Mouse (Mus musculus) heart, embryonic 12.5 days (tissue): ENCODE data around the gene Cnga2. TPM values are rescaled to one million over a fixed set of nuclear protein-coding genes. Genes with fewer than 3 reads are reported as not detected.
"Not testable (repeated sequence)": the region's sequence is repeated elsewhere in the genome, so short reads cannot be mapped to it uniquely, and the experiment has no call there.

Experiments used
- ATAC-seq: fragments of 200-750 bp; cut with Nextera tagmentation; 2 replicates; pipeline ENCODE4 v1.8.0; 2017; ENCODE audit warnings: moderate TSS enrichment, moderate library complexity; ENCODE audit not compliant: insufficient number of reproducible peaks, low FRiP score
- H3K27ac ChIP-seq: fragments of 300-500 bp; sonication (generic); 2 replicates; pipeline ENCODE4 v1.5.1; 2016; ENCODE audit warnings: mild to moderate bottlenecking, moderate library complexity; ENCODE audit not compliant: poor library complexity, severe bottlenecking
- H3K27me3 ChIP-seq: fragments of 300-500 bp; sonication (generic); replicated peaks from 2 replicates; pipeline ENCODE4 v1.6.1; 2016; ENCODE audit warnings: mild to moderate bottlenecking, moderate library complexity
- H3K36me3 ChIP-seq: fragments of 300-500 bp; sonication (generic); 2 replicates; pipeline ENCODE4 v1.6.1; 2016; ENCODE audit warnings: mild to moderate bottlenecking, moderate library complexity
- H3K4me1 ChIP-seq: fragments of 300-500 bp; sonication (generic); replicated peaks from 2 replicates; pipeline ENCODE4 v1.6.1; 2016; ENCODE audit warnings: mild to moderate bottlenecking
- H3K4me2 ChIP-seq: fragments of 300-500 bp; sonication (generic); 2 replicates; pipeline ENCODE4 v1.6.1; 2016; ENCODE audit warnings: mild to moderate bottlenecking, moderate library complexity
- H3K4me3 ChIP-seq: fragments of 300-500 bp; sonication (generic); 2 replicates; pipeline ENCODE4 v1.5.1; 2016; ENCODE audit warnings: mild to moderate bottlenecking
- H3K9ac ChIP-seq: fragments of 300-500 bp; sonication (generic); 2 replicates; pipeline ENCODE4 v1.6.1; 2016; ENCODE audit warnings: mild to moderate bottlenecking, moderate library complexity
- H3K9me3 ChIP-seq: fragments of 300-500 bp; sonication (generic); replicated peaks from 2 replicates; pipeline ENCODE4 v1.6.1; 2016; ENCODE audit warnings: mild to moderate bottlenecking, moderate library complexity
- WGBS: fragments of 180-500 bp; shearing (Covaris S2); methylation state at CpG from one replicate; pipeline ENCODE4 v1.1.7; 2016; 5-methylcytosine and 5-hydroxymethylcytosine counted together
- polyA plus RNA-seq: library from polyadenylated mRNA; unstranded; fragments of >200 nt; fragmentation: Nextera tagmentation; extraction: Ambion mirVana; gene quantifications from 2 replicates; pipeline ENCODE4 v1.2.1, GENCODE M21; 2016

Cnga2 gene
- polyA plus RNA-seq = 0.06 TPM in 1 of 2 replicates, not detected in the other

DNA sequence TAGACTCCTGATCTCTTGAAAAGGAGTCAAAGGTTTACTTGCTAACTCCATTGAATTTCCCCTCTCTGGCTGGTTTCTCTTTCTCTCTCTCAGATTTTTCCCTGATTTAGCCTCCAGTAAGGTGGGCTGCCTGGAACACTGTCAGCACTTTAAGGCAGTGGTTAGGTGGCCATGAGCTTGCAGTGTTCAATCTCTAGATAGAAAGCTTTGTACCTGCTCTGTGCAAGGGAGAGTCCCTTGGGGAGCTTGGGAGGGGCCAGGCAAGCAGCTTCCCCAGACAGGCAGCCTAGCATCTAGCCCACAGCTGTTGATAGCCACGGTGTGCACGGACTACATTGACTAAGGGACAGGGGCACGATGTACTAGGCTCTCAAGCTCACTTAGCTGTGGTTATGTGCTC, at the start of gene Cnga2:
Cnga2 (plus strand) TSS at position 301 of the 400 bp plus-strand sequence.
- Histone ChIP-seq H3K4me1 (no peaks in the 10 kb centered on the region), H3K9ac (no peak within 1 kb of the TSS), H3K36me3 (no peaks in the 10 kb centered on the region), H3K4me2 (no peak within 1 kb of the TSS), H3K4me3 (no peak within 1 kb of the TSS), H3K27me3 (0 out of 2 replicates have a peak, but pooled peaks cover 16% of the 10 kb centered on the region), H3K9me3 (no peaks in the 10 kb centered on the region), H3K27ac (no peak within 1 kb of the TSS)
- 71% methylated on average over 3 of the region's 3 CpGs for WGBS
- no peak for ATAC-seq

DNA sequence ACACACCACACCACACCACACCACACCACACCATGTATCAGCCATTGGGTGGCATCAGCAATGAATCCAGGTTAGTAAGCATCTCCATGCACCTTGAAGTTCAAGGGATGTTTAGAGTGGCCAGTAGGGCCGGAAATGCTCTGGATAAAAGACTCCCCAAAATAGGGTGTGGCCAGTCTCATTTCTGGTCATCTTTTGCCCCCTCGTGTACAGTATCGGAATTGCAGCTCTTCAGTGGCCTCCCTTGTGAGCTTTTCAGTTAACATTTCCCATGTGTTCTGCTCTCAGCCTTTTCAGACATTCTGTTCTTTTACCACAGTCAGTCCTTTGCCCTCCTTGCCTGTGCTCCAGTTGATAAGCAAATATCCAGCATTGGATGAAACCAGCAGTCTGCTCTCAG, 45.0 kb upstream of the Cnga2 start:
- H3K4me2 ChIP-seq = no peak overlapping the region
- no peak overlapping the region for H3K4me3 ChIP-seq
- 0 out of 2 replicates have a peak, but pooled peaks cover 3% of the 10 kb centered on the region for H3K27me3 ChIP-seq
- no peak overlapping the region for H3K27ac ChIP-seq
- 13% methylated on average over 3 of the region's 3 CpGs for WGBS
- H3K4me1 ChIP-seq = no peaks in the 10 kb centered on the region
- no peak overlapping the region for H3K9ac ChIP-seq
- no peak for ATAC-seq
- H3K36me3 ChIP-seq = no peaks in the 10 kb centered on the region
- H3K9me3 ChIP-seq = no peaks in the 10 kb centered on the region

DNA sequence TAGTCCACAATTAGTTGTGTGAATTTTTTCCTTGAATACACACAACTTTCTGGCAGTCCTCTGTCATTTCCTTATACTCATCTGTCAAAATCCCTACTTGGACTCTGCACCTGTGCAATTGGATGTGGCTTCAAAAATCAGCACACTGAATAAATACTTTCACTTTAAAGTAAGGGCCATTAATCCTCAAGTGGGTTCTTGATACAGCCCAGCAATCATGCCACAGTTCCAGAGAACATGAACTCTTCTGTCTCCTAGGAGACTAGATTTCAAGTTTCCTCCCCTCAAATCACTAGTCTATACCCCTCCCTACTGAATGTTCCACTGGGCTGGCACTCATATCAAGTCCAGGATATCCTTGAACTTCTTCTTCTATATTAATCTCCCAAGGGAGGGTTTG, 33.3 kb upstream of the Cnga2 start:
- Histone ChIP-seq H3K27me3 (peaks cover 36% of the 10 kb centered on the region), H3K9ac (no peak overlapping the region)
- ATAC-seq = no peak

GRCm38 (mm10) chrX:71962073-71963051, 29.3 kb upstream of the Cnga2 start, which contains the start of gene Prrg3:
Prrg3 (plus strand) TSS chrX:71962624.
- Histone ChIP-seq H3K27ac (no peak within 1 kb of the TSS), H3K4me1 (no peaks in the 10 kb centered on the region), H3K36me3 (no peaks in the 10 kb centered on the region), H3K9ac (peak within 1 kb of the TSS; percentile 58), H3K4me2 (peak within 1 kb of the TSS; percentile 79), H3K9me3 (no peaks in the 10 kb centered on the region), H3K27me3 (peaks cover 34% of the 10 kb centered on the region), H3K4me3 (peak within 1 kb of the TSS; percentile 56)
- WGBS = 21% methylated on average over 55 of the region's 72 CpGs
- peak; percentile 88 for ATAC-seq

More for the DNA sequence above, 33.3 kb upstream of the Cnga2 start:
- H3K9me3 ChIP-seq = no peaks in the 10 kb centered on the region
- H3K4me2 ChIP-seq = no peak overlapping the region
- H3K4me1 ChIP-seq = no peaks in the 10 kb centered on the region
- no peak overlapping the region for H3K27ac ChIP-seq
- H3K36me3 ChIP-seq = no peaks in the 10 kb centered on the region
- H3K4me3 ChIP-seq = no peak overlapping the region

- Histone ChIP-seq H3K4me3 (peak overlapping the region; percentile 56), H3K27ac (no peak overlapping the region), H3K9me3 (no peaks in the 10 kb centered on the region), H3K27me3 (peaks cover 34% of the 10 kb centered on the region), H3K36me3 (no peaks in the 10 kb centered on the region), H3K9ac (peak overlapping the region; percentile 58; the same call in 1 of the 2 replicates), H3K4me2 (peak overlapping the region; percentile 79), H3K4me1 (no peaks in the 10 kb centered on the region)
- 42% methylated on average over 9 of the region's 9 CpGs for WGBS
- no peak for ATAC-seq
Observed at GRCm38 (mm10) chrX:71963275-71963912, 28.3 kb upstream of the Cnga2 start.

DNA sequence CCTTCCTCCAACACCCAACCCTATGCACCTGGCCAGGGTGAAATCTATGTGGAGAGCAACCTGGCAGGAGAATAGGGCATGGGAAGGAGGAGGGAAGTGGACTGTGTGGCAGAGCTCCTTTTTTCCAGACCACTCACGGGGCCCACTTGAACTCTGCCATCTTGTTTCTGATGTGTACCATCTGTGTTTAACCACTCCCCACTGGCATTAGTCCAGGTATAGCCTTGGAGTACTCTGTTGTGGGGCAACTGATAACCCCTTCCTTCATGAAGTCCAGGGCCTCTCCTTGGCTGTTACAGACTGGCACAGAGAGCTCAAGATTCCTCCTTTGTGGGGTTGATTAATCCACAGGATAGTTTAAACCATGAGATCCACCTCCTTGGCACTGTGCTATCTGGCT, 23.4 kb upstream of the Cnga2 start:
- 73% methylated on average over 1 of the region's 1 CpGs for WGBS
- H3K27ac ChIP-seq = no peak overlapping the region
- peaks cover 11% of the 10 kb centered on the region; the same call in 1 of the 2 replicates for H3K27me3 ChIP-seq
- H3K36me3 ChIP-seq = no peaks in the 10 kb centered on the region
- no peak overlapping the region for H3K4me3 ChIP-seq
- no peak overlapping the region for H3K9ac ChIP-seq
- H3K9me3 ChIP-seq = no peaks in the 10 kb centered on the region
- ATAC-seq = no peak
- H3K4me2 ChIP-seq = no peak overlapping the region
- H3K4me1 ChIP-seq = no peaks in the 10 kb centered on the region

GRCm38 (mm10) chrX:71968816-71969215, 22.8 kb upstream of the Cnga2 start:
- no peaks in the 10 kb centered on the region for H3K4me1 ChIP-seq

DNA sequence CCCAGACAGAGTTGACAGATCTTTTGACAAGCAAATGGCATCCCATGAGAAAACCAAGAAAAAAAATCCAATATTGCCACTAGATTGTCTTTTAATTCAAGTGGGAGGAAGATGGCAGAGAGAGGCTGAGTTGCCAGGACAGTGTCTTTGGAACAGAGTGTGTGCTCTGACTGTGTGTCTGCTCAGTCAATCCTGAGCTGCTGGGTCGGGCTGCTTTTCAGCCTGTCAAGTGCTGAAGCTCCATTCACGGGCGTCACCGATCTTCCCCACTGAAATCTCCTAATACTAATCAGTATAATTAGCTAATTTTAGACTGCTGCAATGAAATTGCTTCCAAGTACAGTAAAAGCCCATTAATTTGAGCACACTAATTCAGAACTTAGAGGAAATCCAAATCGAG, 20.3 kb upstream of the Cnga2 start:
- ATAC-seq = no peak
- H3K9ac ChIP-seq = no peak overlapping the region
- no peak overlapping the region for H3K27ac ChIP-seq
- no peak overlapping the region for H3K4me2 ChIP-seq
- H3K9me3 ChIP-seq = no peaks in the 10 kb centered on the region
- H3K4me3 ChIP-seq = no peak overlapping the region
- 53% methylated on average over 5 of the region's 5 CpGs for WGBS
- peaks cover 6% of the 10 kb centered on the region; the same call in 1 of the 2 replicates for H3K27me3 ChIP-seq
- H3K4me1 ChIP-seq = no peaks in the 10 kb centered on the region
- H3K36me3 ChIP-seq = no peaks in the 10 kb centered on the region

More at GRCm38 (mm10) chrX:71968816-71969215, 22.8 kb upstream of the Cnga2 start:
- H3K9me3 ChIP-seq = no peaks in the 10 kb centered on the region
- 62% methylated on average over 6 of the region's 6 CpGs for WGBS
- H3K36me3 ChIP-seq = no peaks in the 10 kb centered on the region
- H3K9ac ChIP-seq = no peak overlapping the region
- H3K4me3 ChIP-seq = no peak overlapping the region
- peaks cover 6% of the 10 kb centered on the region; the same call in 1 of the 2 replicates for H3K27me3 ChIP-seq
- H3K4me2 ChIP-seq = no peak overlapping the region
- no peak for ATAC-seq
- H3K27ac ChIP-seq = no peak overlapping the region

GRCm38 (mm10) chrX:71972686-71973085, 19.0 kb upstream of the Cnga2 start, which contains the start of gene Fate1:
Fate1 (plus strand) TSS chrX:71972986.
- Histone ChIP-seq H3K9me3 (no peaks in the 10 kb centered on the region), H3K36me3 (no peaks in the 10 kb centered on the region), H3K4me1 (no peaks in the 10 kb centered on the region), H3K9ac (no peak within 1 kb of the TSS), H3K4me3 (no peak within 1 kb of the TSS), H3K27me3 (peaks cover 6% of the 10 kb centered on the region; the same call in 1 of the 2 replicates), H3K27ac (no peak within 1 kb of the TSS), H3K4me2 (no peak within 1 kb of the TSS)
- WGBS = 68% methylated on average over 2 of the region's 2 CpGs
- ATAC-seq = no peak

DNA sequence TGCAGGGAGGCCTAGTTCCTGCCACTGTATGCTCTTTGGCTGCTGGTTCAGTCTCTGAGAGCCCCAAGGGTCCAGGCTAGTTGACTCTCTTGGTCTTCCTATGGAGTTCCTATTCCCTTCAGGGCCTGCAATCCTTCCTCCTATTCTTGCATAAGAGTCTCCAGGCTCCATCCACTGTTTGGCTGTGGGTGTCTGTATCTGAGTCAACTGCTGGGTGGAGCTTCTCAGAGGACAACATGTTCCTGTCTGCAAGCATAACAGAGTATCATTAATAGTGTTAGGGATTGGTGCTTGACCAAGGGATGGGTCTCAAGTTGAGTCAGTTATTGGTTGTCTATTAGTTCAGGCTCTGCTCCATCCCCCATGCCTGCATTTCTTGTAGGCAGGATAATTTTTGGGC, 14.0 kb upstream of the Cnga2 start:
- not testable (repeated sequence) for H3K4me3 ChIP-seq, ATAC-seq, H3K27ac ChIP-seq, H3K4me1 ChIP-seq, H3K36me3 ChIP-seq, H3K4me2 ChIP-seq, H3K27me3 ChIP-seq, H3K9me3 ChIP-seq, H3K9ac ChIP-seq

- no peaks in the 10 kb centered on the region for H3K9me3 ChIP-seq
- H3K36me3 ChIP-seq = no peaks in the 10 kb centered on the region
- H3K4me3 ChIP-seq = no peak overlapping the region
- no peak overlapping the region for H3K27ac ChIP-seq
- no peak overlapping the region for H3K9ac ChIP-seq
- H3K27me3 ChIP-seq = no peaks in the 10 kb centered on the region
- no peaks in the 10 kb centered on the region for H3K4me1 ChIP-seq
- WGBS = 41% methylated on average over 3 of the region's 3 CpGs
- no peak overlapping the region for H3K4me2 ChIP-seq
- no peak for ATAC-seq
Observed at GRCm38 (mm10) chrX:71980443-71980842, 11.2 kb upstream of the Cnga2 start.
